In genomic region chr12:69515117-69515516, GRCm38 (mm10) we compare ENCODE assay signal across 10 mouse cellular contexts.
DNase-seq lines count a peak whose midpoint lies in the region; ATAC-seq and TF ChIP-seq lines count a peak whose summit lies in the region.
"Had no signal": no experiment of that assay in that cellular context is flagged by ENCODE, and none has a peak within 500 bp of the region (broad histone marks: within the 10 kb centered on the region; RNA-seq: fewer than 3 reads in every experiment).

No protein-coding gene starts in this region.

- no peaks in the 10 kb centered on the region for H3K9me3 ChIP-seq in heart, embryonic 16.5 days (replicated peaks; ENCODE audit: control insufficient read depth, low read length)
- H3K9me3 ChIP-seq: hindbrain, embryonic 12.5 days had no signal

- no peak for TF ChIP-seq CTCF in layer of hippocampus, adult 2 months (conservative IDR thresholded peaks at IDR 0.05)

- intact Hi-C loops in left cerebral cortex, postnatal 10 days (cut with DNase I), result no loop called here

- no peaks in the 10 kb centered on the region for H3K36me3 ChIP-seq in heart, embryonic 16.5 days (ENCODE audit: control insufficient read depth, insufficient read depth)
- H3K36me3 ChIP-seq: hindbrain, embryonic 12.5 days had no signal

- WGBS in heart, embryonic 16.5 days, result 11% methylated on average over 9 of the region's 9 CpGs

- no peak overlapping the region for H3K4me2 ChIP-seq in heart, embryonic 16.5 days (ENCODE audit: low read depth, low read length)
- H3K4me2 ChIP-seq: hindbrain, embryonic 12.5 days had no signal

- no peak for DNase-seq in layer of hippocampus, adult 2 months (ENCODE audit: low spot score in 2 of 2)
- DNase-seq in layer of hippocampus, postnatal 10 days (ENCODE audit: low spot score in 2 of 2), result no peak
- peak; percentile 23 for DNase-seq in adrenal gland, postnatal 25 days
- DNase-seq in kidney, postnatal 4 days, result peak; percentile 22 to 37
- DNase-seq in left cerebral cortex, postnatal 10 days (ENCODE audit: extremely low spot score in 1 of 2, low spot score in 2 of 2), result no peak
- DNase-seq in T-cell, adult 2 months (ENCODE audit: low spot score), result no peak
- no peak for DNase-seq in thymus, postnatal 0 days (ENCODE audit: low spot score)

- ATAC-seq in heart, embryonic 16.5 days (replicated peaks; ENCODE audit: extremely low read depth, insufficient read depth, low FRiP score), result peak; percentile 34
- ATAC-seq: Patski had no signal

- H3K27ac ChIP-seq in layer of hippocampus, adult 2 months, result 0 out of 2 replicates have a peak overlapping the region, but pooled peaks have one; percentile 3
- peak overlapping the region; percentile 80 for H3K27ac ChIP-seq in heart, embryonic 16.5 days (ENCODE audit: low read length)
- H3K27ac ChIP-seq: hindbrain, embryonic 12.5 days had no signal

- H3K27me3 ChIP-seq in heart, embryonic 16.5 days (ENCODE audit: control insufficient read depth, insufficient read depth, low read length), result no peaks in the 10 kb centered on the region
- H3K27me3 ChIP-seq: Patski had no signal

- peaks cover 14% of the 10 kb centered on the region for H3K4me1 ChIP-seq in heart, embryonic 16.5 days (ENCODE audit: control insufficient read depth, insufficient read depth, low read length)

- no peak overlapping the region for H3K4me3 ChIP-seq in layer of hippocampus, adult 2 months
- H3K4me3 ChIP-seq in heart, embryonic 16.5 days (ENCODE audit: low read length), result no peak overlapping the region
- H3K4me3 ChIP-seq: hindbrain, embryonic 12.5 days had no signal

- H3K9ac ChIP-seq in heart, embryonic 16.5 days (ENCODE audit: low read length), result peak overlapping the region; percentile 55; the same call in 1 of the 2 replicates
- H3K9ac ChIP-seq: hindbrain, embryonic 12.5 days had no signal

Comparison
In these comparisons a context has a peak if more than half of its experiments do, and no peak if none do; other contexts are left out.
1. DNase-seq: peak in adrenal gland, postnatal 25 days (single experiment) and kidney, postnatal 4 days (2 of 2); none in layer of hippocampus, adult 2 months (0 of 2), layer of hippocampus, postnatal 10 days (0 of 2), left cerebral cortex, postnatal 10 days (0 of 2), T-cell, adult 2 months (single experiment) and thymus, postnatal 0 days (single experiment).